Mouse (Mus musculus): ENCODE measurements around the gene Plcb2.

Gene Plcb2

DNA sequence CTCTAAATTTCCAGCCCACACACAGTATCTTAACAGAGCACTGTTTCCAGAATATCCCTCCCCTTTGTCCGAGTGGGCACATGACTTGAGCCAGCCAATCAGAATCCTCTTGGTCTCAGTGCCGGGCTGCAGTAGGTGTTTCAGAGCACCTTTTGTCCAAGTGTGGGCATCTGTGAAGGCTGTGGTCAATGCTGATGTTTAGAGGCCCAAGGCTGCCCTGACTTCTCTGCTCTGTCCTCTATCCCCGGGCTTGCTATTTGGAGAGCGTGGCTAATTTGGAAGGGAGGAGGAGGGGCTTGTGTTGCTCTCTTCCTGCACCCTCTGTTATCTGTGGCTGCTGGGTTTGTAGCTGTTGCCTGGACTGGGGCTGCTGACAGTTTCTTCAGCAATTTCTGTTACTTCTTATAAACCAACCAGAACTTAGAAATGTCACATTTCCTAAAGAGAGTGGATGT lies 68.2 kb downstream of the Plcb2 start:
- no peak for DNase-seq (ENCODE audit: low read depth, low spot score)

DNA sequence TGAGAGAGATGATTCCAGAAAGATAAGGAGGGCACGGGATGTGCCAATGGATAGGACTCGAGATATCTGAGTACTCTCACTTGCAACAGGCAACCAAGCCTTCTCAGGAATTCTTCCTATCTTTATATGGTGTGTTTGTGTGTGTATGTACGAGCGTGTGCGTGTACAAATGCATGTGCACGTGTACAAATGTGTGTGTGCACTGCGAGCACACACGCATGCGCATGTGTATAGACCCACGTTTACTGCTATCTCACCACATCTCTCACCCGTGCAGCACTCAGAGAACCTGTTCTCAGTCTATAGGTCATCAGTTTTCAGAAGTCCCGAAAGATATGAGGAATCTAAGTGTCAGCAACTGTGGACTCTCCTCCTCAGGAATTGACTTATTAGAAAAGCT lies 68.7 kb downstream of the Plcb2 start:
- no peak for DNase-seq (ENCODE audit: low read depth, low spot score)

DNA sequence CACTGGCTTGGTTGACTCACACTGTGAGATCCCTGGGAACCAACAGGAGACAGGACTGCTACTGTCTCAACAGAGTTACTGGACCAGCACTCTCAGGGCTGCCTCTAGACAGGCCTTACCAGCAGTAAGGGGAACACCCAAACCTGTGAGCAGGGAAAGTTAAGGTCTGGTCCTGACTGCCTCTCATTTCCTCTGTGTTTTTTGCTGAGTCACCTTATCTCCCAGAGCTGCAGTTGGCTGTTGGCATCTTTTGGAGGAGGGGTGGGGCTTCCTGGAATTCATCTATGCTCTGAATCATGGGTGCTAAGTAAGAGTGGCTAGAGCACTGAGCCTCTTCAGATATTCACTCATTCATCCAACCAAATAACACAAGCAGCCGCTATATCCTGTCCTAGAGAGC lies 69.2 kb downstream of the Plcb2 start:
- no peak for DNase-seq (ENCODE audit: low read depth, low spot score)

DNA sequence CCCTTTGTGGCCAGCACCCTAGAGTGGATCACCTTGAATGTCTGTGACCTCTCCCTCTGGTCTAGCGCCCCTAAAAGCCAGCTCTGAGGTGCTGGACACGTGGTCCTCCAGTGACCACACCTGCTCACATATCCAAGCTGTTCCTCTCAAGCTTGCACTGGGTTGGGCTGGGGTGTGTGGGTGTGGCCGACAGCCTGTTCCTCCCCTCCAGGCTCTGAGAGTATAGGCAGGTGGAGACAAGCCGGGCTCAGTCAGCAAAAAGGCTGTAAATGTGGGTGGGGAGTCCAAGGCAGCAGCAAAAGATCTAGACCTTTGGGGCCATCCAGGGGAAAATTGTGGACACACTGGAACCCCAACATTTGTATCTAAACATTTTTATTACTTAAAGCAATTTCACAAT lies 69.8 kb downstream of the Plcb2 start:
- DNase-seq (ENCODE audit: low read depth, low spot score) = no peak

Data from WW6 (cell line).